Mouse (Mus musculus) intestine, embryonic 16.5 days (tissue): Measurements from ENCODE around the gene Eif2a. TPM values are rescaled to one million over a fixed set of nuclear protein-coding genes. Genes with fewer than 3 reads are reported as not detected.

Experiments
- ATAC-seq: fragments of 200-750 bp; cut with Nextera tagmentation; 2 replicates; pipeline ENCODE4 v1.8.0; 2017; ENCODE audit warnings: moderate TSS enrichment, moderate library complexity
- H3K27ac ChIP-seq: fragments of 300-500 bp; sonication (generic); 2 replicates; pipeline ENCODE4 v1.5.1; 2014; ENCODE audit warnings: mild to moderate bottlenecking, low read length
- H3K27me3 ChIP-seq: fragments of 300-500 bp; sonication (generic); replicated peaks from 2 replicates; pipeline ENCODE4 v1.6.1; 2014; ENCODE audit warnings: low read length, control low read depth, mixed read lengths; ENCODE audit not compliant: control insufficient read depth, insufficient read depth
- H3K36me3 ChIP-seq: fragments of 300-500 bp; sonication (generic); 2 replicates; pipeline ENCODE4 v1.6.1; 2014; ENCODE audit warnings: low read length, control low read depth; ENCODE audit not compliant: control insufficient read depth, insufficient read depth
- H3K4me1 ChIP-seq: fragments of 300-500 bp; sonication (generic); 2 replicates; pipeline ENCODE4 v1.6.1; 2014; ENCODE audit warnings: low read length, control low read depth, mixed read lengths; ENCODE audit not compliant: control insufficient read depth, insufficient read depth
- H3K4me2 ChIP-seq: fragments of 300-500 bp; sonication (generic); 2 replicates; pipeline ENCODE4 v1.6.1; 2014; ENCODE audit warnings: low read depth, low read length, control low read depth
- H3K4me3 ChIP-seq: fragments of 300-500 bp; sonication (generic); 2 replicates; pipeline ENCODE4 v1.5.1; 2014; ENCODE audit warnings: mild to moderate bottlenecking, low read length
- H3K9ac ChIP-seq: fragments of 300-500 bp; sonication (generic); 2 replicates; pipeline ENCODE4 v1.6.1; 2014; ENCODE audit warnings: low read depth, low read length
- H3K9me3 ChIP-seq: fragments of 300-500 bp; sonication (generic); 2 replicates; pipeline ENCODE4 v1.6.1; 2016; ENCODE audit warnings: low read length, control low read depth; ENCODE audit not compliant: control insufficient read depth
- WGBS: fragments of 180-500 bp; shearing (Covaris S2); extraction: QIAGEN DNeasy Blood & Tissue Kit; methylation state at CpG from one replicate; pipeline ENCODE4 v1.1.7; 2014; 5-methylcytosine and 5-hydroxymethylcytosine counted together
- polyA plus RNA-seq: library from polyadenylated mRNA; unstranded; fragments of >200 nt; fragmentation: Nextera tagmentation; extraction: Ambion mirVana; gene quantifications from 2 replicates; pipeline ENCODE4 v1.2.1, GENCODE M21; 2015

Eif2a gene
- 47.6 and 49.6 TPM in 2 replicates for polyA plus RNA-seq

GRCm38 (mm10) chr3:58525652-58526407 is at the start of gene Eif2a, which contains the start of gene Serp1:
TSS of gene Eif2a (plus strand) at chr3:58525821.
TSS of gene Serp1 (minus strand) at chr3:58525892.
- ATAC-seq = peak; percentile 99
- peak within 1 kb of the TSS; percentile 98 for H3K4me3 ChIP-seq
- H3K4me2 ChIP-seq = peak within 1 kb of the TSS; percentile 74
- H3K4me1 ChIP-seq = no peaks in the 10 kb centered on the region
- under 1% methylated on average over 57 of the region's 57 CpGs for WGBS
- peak within 1 kb of the TSS; percentile 94 for H3K27ac ChIP-seq
- H3K36me3 ChIP-seq = peaks cover 3% of the 10 kb centered on the region; the same call in 1 of the 2 replicates
- H3K9ac ChIP-seq = peak within 1 kb of the TSS; percentile 99
- H3K9me3 ChIP-seq = no peaks in the 10 kb centered on the region
- H3K27me3 ChIP-seq = no peaks in the 10 kb centered on the region

GRCm38 (mm10) chr3:58478755-58479455 is 46.7 kb upstream of the Eif2a start:
- Histone ChIP-seq H3K27me3 (no peaks in the 10 kb centered on the region), H3K4me2 (no peak overlapping the region), H3K9me3 (no peaks in the 10 kb centered on the region), H3K4me1 (no peaks in the 10 kb centered on the region), H3K27ac (no peak overlapping the region), H3K9ac (no peak overlapping the region), H3K4me3 (no peak overlapping the region), H3K36me3 (no peaks in the 10 kb centered on the region)
- WGBS = 91% methylated on average over 2 of the region's 2 CpGs
- no peak for ATAC-seq

GRCm38 (mm10) chr3:58485883-58486282 is 39.7 kb upstream of the Eif2a start:
- H3K4me3 ChIP-seq = no peak overlapping the region
- no peak overlapping the region for H3K9ac ChIP-seq
- H3K27ac ChIP-seq = no peak overlapping the region
- H3K36me3 ChIP-seq = no peaks in the 10 kb centered on the region
- 68% methylated on average over 7 of the region's 7 CpGs for WGBS
- no peaks in the 10 kb centered on the region for H3K4me1 ChIP-seq
- no peak for ATAC-seq
- no peaks in the 10 kb centered on the region for H3K27me3 ChIP-seq
- H3K4me2 ChIP-seq = no peak overlapping the region
- no peaks in the 10 kb centered on the region for H3K9me3 ChIP-seq

GRCm38 (mm10) chr3:58487121-58487520 is 38.5 kb upstream of the Eif2a start:
- no peaks in the 10 kb centered on the region for H3K27me3 ChIP-seq
- no peak overlapping the region for H3K27ac ChIP-seq
- no peaks in the 10 kb centered on the region for H3K9me3 ChIP-seq
- ATAC-seq = no peak
- H3K9ac ChIP-seq = no peak overlapping the region
- H3K4me1 ChIP-seq = no peaks in the 10 kb centered on the region
- 67% methylated on average over 3 of the region's 3 CpGs for WGBS
- no peak overlapping the region for H3K4me3 ChIP-seq
- no peaks in the 10 kb centered on the region for H3K36me3 ChIP-seq
- H3K4me2 ChIP-seq = no peak overlapping the region

GRCm38 (mm10) chr3:58487999-58488775 is 37.4 kb upstream of the Eif2a start:
- Histone ChIP-seq H3K4me1 (no peaks in the 10 kb centered on the region), H3K4me3 (no peak overlapping the region), H3K27ac (no peak overlapping the region), H3K9me3 (no peaks in the 10 kb centered on the region), H3K4me2 (no peak overlapping the region), H3K36me3 (no peaks in the 10 kb centered on the region), H3K9ac (no peak overlapping the region), H3K27me3 (no peaks in the 10 kb centered on the region)
- 77% methylated on average over 8 of the region's 8 CpGs for WGBS
- ATAC-seq = no peak

GRCm38 (mm10) chr3:58490787-58491186 is 34.8 kb upstream of the Eif2a start:
- H3K27me3 ChIP-seq = no peaks in the 10 kb centered on the region
- no peaks in the 10 kb centered on the region for H3K9me3 ChIP-seq
- 65% methylated on average over 7 of the region's 7 CpGs for WGBS
- no peak overlapping the region for H3K9ac ChIP-seq
- ATAC-seq = no peak
- no peak overlapping the region for H3K27ac ChIP-seq
- no peaks in the 10 kb centered on the region for H3K4me1 ChIP-seq
- no peak overlapping the region for H3K4me3 ChIP-seq
- H3K36me3 ChIP-seq = no peaks in the 10 kb centered on the region
- no peak overlapping the region for H3K4me2 ChIP-seq

- H3K9me3 ChIP-seq = no peaks in the 10 kb centered on the region
- no peak for ATAC-seq
- no peaks in the 10 kb centered on the region for H3K27me3 ChIP-seq
- no peak overlapping the region for H3K27ac ChIP-seq
- H3K36me3 ChIP-seq = no peaks in the 10 kb centered on the region
- H3K9ac ChIP-seq = no peak overlapping the region
- H3K4me3 ChIP-seq = no peak overlapping the region
- WGBS = 68% methylated on average over 4 of the region's 4 CpGs
- no peaks in the 10 kb centered on the region for H3K4me1 ChIP-seq
- no peak overlapping the region for H3K4me2 ChIP-seq
These were observed 32.0 kb upstream of the Eif2a start for GRCm38 (mm10) chr3:58493621-58494020.

- H3K4me2 ChIP-seq = no peak overlapping the region
- H3K27me3 ChIP-seq = no peaks in the 10 kb centered on the region
- H3K4me1 ChIP-seq = no peaks in the 10 kb centered on the region
- H3K9ac ChIP-seq = no peak overlapping the region
- H3K27ac ChIP-seq = no peak overlapping the region
- no peaks in the 10 kb centered on the region for H3K9me3 ChIP-seq
- H3K36me3 ChIP-seq = no peaks in the 10 kb centered on the region
- ATAC-seq = no peak
- no peak overlapping the region for H3K4me3 ChIP-seq
- WGBS = 73% methylated on average over 2 of the region's 2 CpGs
These were observed 23.7 kb upstream of the Eif2a start for GRCm38 (mm10) chr3:58501961-58502360.

GRCm38 (mm10) chr3:58503720-58504333 is 21.8 kb upstream of the Eif2a start:
- H3K4me1 ChIP-seq = no peaks in the 10 kb centered on the region
- H3K4me2 ChIP-seq = no peak overlapping the region
- no peaks in the 10 kb centered on the region for H3K27me3 ChIP-seq
- H3K4me3 ChIP-seq = no peak overlapping the region
- no peak overlapping the region for H3K9ac ChIP-seq
- no peak for ATAC-seq
- H3K9me3 ChIP-seq = no peaks in the 10 kb centered on the region
- H3K36me3 ChIP-seq = no peaks in the 10 kb centered on the region
- no peak overlapping the region for H3K27ac ChIP-seq
- 72% methylated on average over 3 of the region's 3 CpGs for WGBS
